Mouse (Mus musculus) intestine, embryonic 16.5 days (tissue): Measurements from ENCODE around the gene Krit1. TPM values are rescaled to one million over a fixed set of nuclear protein-coding genes. Genes with fewer than 3 reads are reported as not detected.
"Not testable (repeated sequence)": the region's sequence is repeated elsewhere in the genome, so short reads cannot be mapped to it uniquely, and the experiment has no call there.

Experiments used
- ATAC-seq: fragments of 200-750 bp; cut with Nextera tagmentation; 2 replicates; pipeline ENCODE4 v1.8.0; 2017; ENCODE audit warnings: moderate TSS enrichment, moderate library complexity
- H3K27ac ChIP-seq: fragments of 300-500 bp; sonication (generic); 2 replicates; pipeline ENCODE4 v1.5.1; 2014; ENCODE audit warnings: mild to moderate bottlenecking, low read length
- H3K27me3 ChIP-seq: fragments of 300-500 bp; sonication (generic); replicated peaks from 2 replicates; pipeline ENCODE4 v1.6.1; 2014; ENCODE audit warnings: low read length, control low read depth, mixed read lengths; ENCODE audit not compliant: control insufficient read depth, insufficient read depth
- H3K36me3 ChIP-seq: fragments of 300-500 bp; sonication (generic); 2 replicates; pipeline ENCODE4 v1.6.1; 2014; ENCODE audit warnings: low read length, control low read depth; ENCODE audit not compliant: control insufficient read depth, insufficient read depth
- H3K4me1 ChIP-seq: fragments of 300-500 bp; sonication (generic); 2 replicates; pipeline ENCODE4 v1.6.1; 2014; ENCODE audit warnings: low read length, control low read depth, mixed read lengths; ENCODE audit not compliant: control insufficient read depth, insufficient read depth
- H3K4me2 ChIP-seq: fragments of 300-500 bp; sonication (generic); 2 replicates; pipeline ENCODE4 v1.6.1; 2014; ENCODE audit warnings: low read depth, low read length, control low read depth
- H3K4me3 ChIP-seq: fragments of 300-500 bp; sonication (generic); 2 replicates; pipeline ENCODE4 v1.5.1; 2014; ENCODE audit warnings: mild to moderate bottlenecking, low read length
- H3K9ac ChIP-seq: fragments of 300-500 bp; sonication (generic); 2 replicates; pipeline ENCODE4 v1.6.1; 2014; ENCODE audit warnings: low read depth, low read length
- H3K9me3 ChIP-seq: fragments of 300-500 bp; sonication (generic); 2 replicates; pipeline ENCODE4 v1.6.1; 2016; ENCODE audit warnings: low read length, control low read depth; ENCODE audit not compliant: control insufficient read depth
- WGBS: fragments of 180-500 bp; shearing (Covaris S2); extraction: QIAGEN DNeasy Blood & Tissue Kit; methylation state at CpG from one replicate; pipeline ENCODE4 v1.1.7; 2014; 5-methylcytosine and 5-hydroxymethylcytosine counted together
- polyA plus RNA-seq: library from polyadenylated mRNA; unstranded; fragments of >200 nt; fragmentation: Nextera tagmentation; extraction: Ambion mirVana; gene quantifications from 2 replicates; pipeline ENCODE4 v1.2.1, GENCODE M21; 2015

Gene Krit1
- polyA plus RNA-seq, 1 experiment from 2014 or later, result 29.2 TPM

- Histone ChIP-seq H3K9ac (no peak overlapping the region), H3K27ac (no peak overlapping the region), H3K36me3 (no peaks in the 10 kb centered on the region), H3K27me3 (no peaks in the 10 kb centered on the region), H3K4me3 (no peak overlapping the region), H3K4me2 (no peak overlapping the region), H3K9me3 (no peaks in the 10 kb centered on the region), H3K4me1 (no peaks in the 10 kb centered on the region)
- ATAC-seq, result no peak
- WGBS, result 63% methylated on average over 1 of the region's 1 CpGs
These were observed 69.4 kb downstream of the Krit1 start for GRCm38 (mm10) chr5:3872348-3872747.

- H3K4me3 ChIP-seq, result no peak overlapping the region
- no peaks in the 10 kb centered on the region for H3K27me3 ChIP-seq
- H3K9me3 ChIP-seq, result no peaks in the 10 kb centered on the region
- no peak overlapping the region for H3K27ac ChIP-seq
- ATAC-seq, result no peak
- H3K4me2 ChIP-seq, result no peak overlapping the region
- WGBS, result 80% methylated on average over 3 of the region's 3 CpGs
- no peaks in the 10 kb centered on the region for H3K36me3 ChIP-seq
- no peaks in the 10 kb centered on the region for H3K4me1 ChIP-seq
- no peak overlapping the region for H3K9ac ChIP-seq
These were observed 70.5 kb downstream of the Krit1 start for GRCm38 (mm10) chr5:3873485-3873884.

- not testable (repeated sequence) for H3K4me2 ChIP-seq, H3K36me3 ChIP-seq, H3K4me1 ChIP-seq, H3K27me3 ChIP-seq, ATAC-seq, H3K4me3 ChIP-seq, H3K27ac ChIP-seq, H3K9me3 ChIP-seq, H3K9ac ChIP-seq
- WGBS, result 74% methylated on average over 5 of the region's 7 CpGs
These were observed 83.9 kb downstream of the Krit1 start for GRCm38 (mm10) chr5:3886862-3887261.

- no peak for ATAC-seq
- Histone ChIP-seq H3K27ac (no peak overlapping the region), H3K36me3 (no peaks in the 10 kb centered on the region), H3K4me2 (no peak overlapping the region), H3K4me3 (no peak overlapping the region), H3K4me1 (no peaks in the 10 kb centered on the region), H3K27me3 (no peaks in the 10 kb centered on the region), H3K9me3 (no peaks in the 10 kb centered on the region), H3K9ac (no peak overlapping the region)
These were observed 86.2 kb downstream of the Krit1 start for GRCm38 (mm10) chr5:3889201-3889600.

GRCm38 (mm10) chr5:3893459-3894293 is 90.7 kb downstream of the Krit1 start, which contains the start of gene Mterf1a:
TSS of gene Mterf1a (minus strand) at chr5:3893933.
- 2% methylated on average over 6 of the region's 47 CpGs for WGBS
- not testable (repeated sequence) for H3K9me3 ChIP-seq, H3K36me3 ChIP-seq, H3K4me1 ChIP-seq, H3K27ac ChIP-seq, H3K27me3 ChIP-seq
- ATAC-seq, result peak; percentile 100
- peak within 1 kb of the TSS; percentile 64 for H3K4me2 ChIP-seq
- H3K4me3 ChIP-seq, result peak within 1 kb of the TSS; percentile 45
- H3K9ac ChIP-seq, result peak within 1 kb of the TSS; percentile 53

GRCm38 (mm10) chr5:3894294-3894619 is 91.3 kb downstream of the Krit1 start:
- WGBS, result 94% methylated on average over 4 of the region's 4 CpGs
- H3K4me1 ChIP-seq, H3K9ac ChIP-seq, H3K27me3 ChIP-seq, H3K36me3 ChIP-seq, H3K9me3 ChIP-seq, H3K4me3 ChIP-seq, H3K4me2 ChIP-seq, ATAC-seq, H3K27ac ChIP-seq: not testable (repeated sequence)

Other genes with a start within 250 kb of the Krit1 start
- gene 1700109H08Rik, start 231.6 kb upstream of the Krit1 start, polyA plus RNA-seq, result 1.2 and 1.3 TPM in 2 replicates
- gene Pex1, start 207.1 kb upstream of the Krit1 start, polyA plus RNA-seq, result 17.0 and 18.9 TPM in 2 replicates
- gene Rbm48, start 206.6 kb upstream of the Krit1 start, polyA plus RNA-seq, result 8.9 and 10.3 TPM in 2 replicates
- gene Tmbim7, start 152.0 kb upstream of the Krit1 start, polyA plus RNA-seq, result not detected in 2 replicates
- gene Gatad1, start 146.0 kb upstream of the Krit1 start, polyA plus RNA-seq, result 50.9 and 52.4 TPM in 2 replicates
- 5.0 and 5.8 TPM in 2 replicates for gene Ankib1, start 259 bp upstream of the Krit1 start, polyA plus RNA-seq
- gene Lrrd1, start 42.0 kb downstream of the Krit1 start, polyA plus RNA-seq, result 0.05 TPM in 1 of 2 replicates, not detected in the other
- gene Mterf1a, start 90.7 kb downstream of the Krit1 start, polyA plus RNA-seq, result 7.2 and 8.5 TPM in 2 replicates
- 117 and 118 TPM in 2 replicates for gene Akap9, start 124.9 kb downstream of the Krit1 start, polyA plus RNA-seq